Comparison of ENCODE assay signal across 19 mouse cellular contexts in genomic region chr10:68681233-68681632, GRCm38 (mm10). TPM values are rescaled to one million over a fixed set of nuclear protein-coding genes. Genes with fewer than 3 reads are reported as not detected.
A peak's percentile ranks its signal among the peaks of the same experiment; 100 is the strongest.
DNase-seq lines count a peak whose midpoint lies in the region; ATAC-seq lines count a peak whose summit lies in the region.
"Had no signal": no experiment of that assay in that cellular context is flagged by ENCODE, and none has a peak within 500 bp of the region (broad histone marks: within the 10 kb centered on the region; RNA-seq: fewer than 3 reads in every experiment).

No protein-coding gene starts in this region.

- peak; percentile 3 to 42 for DNase-seq in kidney, adult 8-10 months
- no peak for DNase-seq in kidney, postnatal 10 days
- DNase-seq in kidney, postnatal 36 days, result peak; percentile 3 to 46
- DNase-seq in lung, postnatal 10 days, result peak; percentile 1
- DNase-seq in lung, adult 18-20 months, result no peak
- DNase-seq: adrenal gland, adult 8-10 months; cerebellum, adult 11 months; cerebellum, adult 8-10 months; cerebellum, postnatal 14 days; embryo, embryonic 11 days; gastrocnemius, adult 2 months; gastrocnemius, postnatal 25 days had no signal

- no peaks in the 10 kb centered on the region for H3K9me3 ChIP-seq in kidney, embryonic 16.5 days (ENCODE audit: low read length)
- H3K9me3 ChIP-seq: embryonic facial prominence, embryonic 15.5 days; heart, embryonic 12.5 days; hindbrain, embryonic 10.5 days had no signal

- H3K27ac ChIP-seq in kidney, embryonic 16.5 days (ENCODE audit: low read length), result no peak overlapping the region
- H3K27ac ChIP-seq: embryonic facial prominence, embryonic 15.5 days; forebrain, embryonic 10.5 days; gastrocnemius, adult 2 months; hindbrain, embryonic 10.5 days had no signal

- H3K4me3 ChIP-seq in kidney, embryonic 16.5 days (ENCODE audit: low read length), result no peak overlapping the region
- H3K4me3 ChIP-seq: embryonic facial prominence, embryonic 15.5 days; erythroblast, embryonic 14.5 days; forebrain, embryonic 10.5 days; gastrocnemius, adult 2 months; heart, embryonic 12.5 days; hindbrain, embryonic 10.5 days had no signal

- no peak overlapping the region for H3K9ac ChIP-seq in kidney, embryonic 16.5 days (replicated peaks; ENCODE audit: low read length)
- H3K9ac ChIP-seq: embryonic facial prominence, embryonic 15.5 days; heart, embryonic 12.5 days had no signal

- no peak for ATAC-seq in kidney, embryonic 16.5 days (ENCODE audit: low FRiP score, low TSS enrichment)
- ATAC-seq: forebrain, embryonic 14.5 days had no signal

- H3K27me3 ChIP-seq in kidney, embryonic 16.5 days (ENCODE audit: insufficient read depth, low read length), result no peaks in the 10 kb centered on the region
- H3K27me3 ChIP-seq: embryonic facial prominence, embryonic 15.5 days; heart, embryonic 12.5 days had no signal

- WGBS in kidney, embryonic 16.5 days, result 63% methylated on average over 4 of the region's 4 CpGs

- no peak overlapping the region for H3K4me2 ChIP-seq in kidney, embryonic 16.5 days (replicated peaks; ENCODE audit: low read depth, low read length)
- H3K4me2 ChIP-seq: embryonic facial prominence, embryonic 15.5 days; heart, embryonic 12.5 days had no signal

- no peaks in the 10 kb centered on the region for H3K36me3 ChIP-seq in kidney, embryonic 16.5 days (ENCODE audit: insufficient read depth, low read length)
- H3K36me3 ChIP-seq: embryonic facial prominence, embryonic 15.5 days; forebrain, embryonic 10.5 days; heart, embryonic 12.5 days; hindbrain, embryonic 10.5 days had no signal

- no peaks in the 10 kb centered on the region for H3K4me1 ChIP-seq in kidney, embryonic 16.5 days (ENCODE audit: insufficient read depth, low read length)
- H3K4me1 ChIP-seq: forebrain, embryonic 10.5 days; heart, embryonic 12.5 days; hindbrain, embryonic 10.5 days had no signal

RNA-seq across cellular contexts. Expression of gene Tmem26, which starts 42.2 kb away (rescaled TPM):
- polyA plus RNA-seq in kidney, embryonic 16.5 days (2015; fragmentation: Nextera tagmentation; extraction: Ambion mirVana), result 8.3 and 8.9 TPM in 2 replicates
- polyA plus RNA-seq: erythroblast, embryonic 14.5 days had no signal

Comparison
In these comparisons a context has a peak if more than half of its experiments do, and no peak if none do; other contexts are left out.
1. DNase-seq: peak in kidney, adult 8-10 months (2 of 2), kidney, postnatal 36 days (2 of 2) and lung, postnatal 10 days (single experiment); none in kidney, postnatal 10 days (single experiment) and lung, adult 18-20 months (0 of 2).